Mouse (Mus musculus): Measurements from ENCODE around the gene Cnmd. TPM values are rescaled to one million over a fixed set of nuclear protein-coding genes. Genes with fewer than 3 reads are reported as not detected.

The Cnmd gene
- total and polyA plus RNA-seq, 2 experiments from 2014 or later = 0.98 TPM; not detected in 1

DNA sequence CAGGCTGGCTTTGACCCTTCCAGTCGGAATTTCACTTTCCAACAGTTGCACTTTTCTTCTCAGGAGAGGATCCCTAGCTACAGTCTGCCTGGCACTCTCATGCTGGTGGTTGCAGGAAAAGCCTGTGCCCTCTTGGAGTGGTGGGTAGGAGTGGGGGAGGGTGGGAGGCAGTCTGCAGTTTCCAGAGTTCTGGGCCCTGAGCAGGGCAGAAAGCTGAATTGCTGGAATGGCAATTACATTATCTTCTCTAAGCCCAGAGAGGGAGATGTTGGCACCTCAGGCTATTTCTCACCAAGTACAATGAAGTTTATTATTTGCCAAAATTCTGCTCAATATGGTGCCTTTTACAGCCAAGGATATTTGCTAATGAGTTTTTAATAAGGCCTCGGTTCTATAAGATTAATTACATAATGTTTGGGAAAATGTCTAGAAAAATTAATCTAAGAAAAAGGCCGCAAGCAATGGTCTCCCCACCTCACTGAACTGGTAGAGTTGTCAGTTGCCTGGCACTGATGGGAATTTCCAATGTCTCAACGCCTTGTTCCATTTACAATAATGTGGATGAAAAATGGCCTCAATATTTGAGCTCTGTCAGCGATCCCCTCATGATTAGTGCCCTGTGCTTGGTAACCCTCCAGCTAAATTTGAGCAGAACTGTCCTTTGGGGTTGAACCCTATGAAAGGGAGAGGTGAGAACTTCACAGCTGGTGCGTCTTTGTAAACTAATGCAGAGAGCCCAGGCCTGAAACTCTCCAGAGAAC lies 3.0 kb downstream of the Cnmd start:
- ATAC-seq (ENCODE audit: insufficient read depth, low read depth) (no peak), DNase-seq (ENCODE audit: low spot score) (no peak)
- Histone ChIP-seq H3K4me3 (ENCODE audit: low read depth, low read length) (no peak overlapping the region), H3K9ac (replicated peaks; ENCODE audit: low read depth, low read length) (no peak overlapping the region), H3K27me3 (ENCODE audit: control insufficient read depth, insufficient read depth, low read length) (no peaks in the 10 kb centered on the region), H3K36me3 (replicated peaks; ENCODE audit: control insufficient read depth, insufficient read depth, low read length) (no peaks in the 10 kb centered on the region), H3K27ac (ENCODE audit: low read depth) (peak overlapping the region; percentile 8; the same call in 1 of the 2 replicates), H3K4me1 (ENCODE audit: control insufficient read depth, insufficient read depth) (peaks cover 9% of the 10 kb centered on the region; the same call in 1 of the 2 replicates), H3K9me3 (replicated peaks; ENCODE audit: control insufficient read depth, low read length) (no peaks in the 10 kb centered on the region), H3K4me2 (ENCODE audit: low read depth, low read length) (no peak overlapping the region)
- 81% methylated on average over 6 of the region's 6 CpGs for WGBS
- TF ChIP-seq EP300 (IDR thresholded peaks at IDR 0.05; ENCODE audit: low read depth) = no peak
- TF ChIP-seq CTCF (IDR thresholded peaks at IDR 0.05; ENCODE audit: low read depth) = no peak

DNA sequence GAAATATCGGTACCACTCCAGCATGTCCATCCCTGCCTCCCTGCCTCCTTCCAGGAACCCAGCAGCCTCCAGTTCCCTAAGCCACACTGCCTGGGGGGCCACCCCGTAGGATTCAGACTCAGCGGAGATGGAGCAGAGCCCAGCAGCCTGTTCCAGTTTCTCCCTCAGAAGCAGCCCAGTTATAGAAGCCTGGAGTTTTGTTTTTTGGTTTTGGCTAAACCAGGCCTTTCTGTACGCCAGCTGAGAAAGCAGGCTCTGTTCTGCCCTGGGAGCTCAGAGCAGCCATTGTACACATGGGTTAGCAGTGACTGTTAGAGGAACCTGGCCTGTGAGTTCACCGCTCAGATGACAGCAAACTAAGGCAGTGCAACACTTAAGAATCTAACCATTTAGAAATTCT lies 3.7 kb downstream of the Cnmd start:
- Histone ChIP-seq H3K4me1 (ENCODE audit: control insufficient read depth, insufficient read depth) (peaks cover 9% of the 10 kb centered on the region; the same call in 1 of the 2 replicates), H3K9me3 (replicated peaks; ENCODE audit: control insufficient read depth, low read length) (no peaks in the 10 kb centered on the region), H3K4me2 (ENCODE audit: low read depth, low read length) (no peak overlapping the region), H3K27me3 (ENCODE audit: control insufficient read depth, insufficient read depth, low read length) (no peaks in the 10 kb centered on the region), H3K27ac (ENCODE audit: low read depth) (peak overlapping the region; percentile 8; the same call in 1 of the 2 replicates), H3K36me3 (replicated peaks; ENCODE audit: control insufficient read depth, insufficient read depth, low read length) (no peaks in the 10 kb centered on the region), H3K4me3 (ENCODE audit: low read depth, low read length) (no peak overlapping the region), H3K9ac (replicated peaks; ENCODE audit: low read depth, low read length) (no peak overlapping the region)
- no peak for ATAC-seq (ENCODE audit: insufficient read depth, low read depth)
- DNase-seq (ENCODE audit: low spot score) = no peak
- 71% methylated on average over 5 of the region's 5 CpGs for WGBS
- no peak for TF ChIP-seq EP300 (IDR thresholded peaks at IDR 0.05; ENCODE audit: low read depth)
- TF ChIP-seq CTCF (IDR thresholded peaks at IDR 0.05; ENCODE audit: low read depth) = no peak

DNA sequence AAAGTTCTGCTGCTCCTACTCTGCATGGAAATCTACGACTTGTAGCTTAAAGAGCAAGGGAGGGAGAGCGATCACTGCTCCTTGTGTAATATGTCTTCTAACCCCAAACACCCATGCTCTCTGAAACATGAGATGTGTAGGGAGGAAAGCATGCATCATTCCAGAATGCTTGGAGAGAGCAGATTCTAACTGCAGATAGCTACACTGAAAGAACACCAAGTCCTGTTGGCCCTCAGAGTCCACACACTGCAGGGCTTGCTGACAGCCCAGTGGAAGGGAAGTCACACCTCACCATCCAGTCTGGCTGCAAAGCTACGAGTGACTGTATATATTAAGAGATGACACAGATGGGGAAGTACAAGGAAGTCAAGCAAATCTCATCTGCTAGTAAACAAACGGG lies 9.3 kb downstream of the Cnmd start:
- H3K4me3 ChIP-seq (ENCODE audit: low read depth, low read length) = no peak overlapping the region
- ATAC-seq (ENCODE audit: insufficient read depth, low read depth) (no peak), DNase-seq (ENCODE audit: low spot score) (no peak)
- no peak overlapping the region for H3K27ac ChIP-seq (ENCODE audit: low read depth)
- H3K4me2 ChIP-seq (ENCODE audit: low read depth, low read length) = no peak overlapping the region
- WGBS = 54% methylated on average over 4 of the region's 4 CpGs
- no peak overlapping the region for H3K9ac ChIP-seq (replicated peaks; ENCODE audit: low read depth, low read length)
- H3K9me3 ChIP-seq (replicated peaks; ENCODE audit: control insufficient read depth, low read length) = no peaks in the 10 kb centered on the region
- no peaks in the 10 kb centered on the region for H3K4me1 ChIP-seq (ENCODE audit: control insufficient read depth, insufficient read depth)
- no peaks in the 10 kb centered on the region for H3K27me3 ChIP-seq (ENCODE audit: control insufficient read depth, insufficient read depth, low read length)
- H3K36me3 ChIP-seq (replicated peaks; ENCODE audit: control insufficient read depth, insufficient read depth, low read length) = no peaks in the 10 kb centered on the region
- TF ChIP-seq EP300 (IDR thresholded peaks at IDR 0.05; ENCODE audit: low read depth) = no peak
- TF ChIP-seq CTCF (IDR thresholded peaks at IDR 0.05; ENCODE audit: low read depth) = no peak

DNA sequence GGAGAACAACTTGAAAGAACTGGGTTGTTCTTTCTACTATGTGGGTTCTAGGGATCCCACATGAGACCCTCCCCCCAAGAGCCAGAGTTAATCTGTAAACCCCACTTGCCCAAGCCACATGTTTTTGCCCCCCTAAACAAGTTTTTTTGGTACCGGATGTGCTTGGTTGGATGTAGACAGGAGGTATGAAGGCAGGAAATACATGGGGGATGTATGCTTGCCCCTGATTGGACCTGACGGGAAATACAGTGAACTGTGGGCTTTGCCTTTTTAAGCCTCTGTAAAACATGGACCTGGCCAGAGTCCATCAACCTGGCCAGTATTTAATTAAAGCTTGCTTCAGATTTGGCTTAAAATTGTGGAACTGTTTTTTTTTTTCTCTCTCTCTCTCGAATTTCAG lies 12.3 kb downstream of the Cnmd start:
- no peak for ATAC-seq (ENCODE audit: insufficient read depth, low read depth)
- no peaks in the 10 kb centered on the region for H3K4me1 ChIP-seq (ENCODE audit: control insufficient read depth, insufficient read depth)
- no peak overlapping the region for H3K4me2 ChIP-seq (ENCODE audit: low read depth, low read length)
- DNase-seq (ENCODE audit: low spot score) = no peak
- no peak for TF ChIP-seq EP300 (IDR thresholded peaks at IDR 0.05; ENCODE audit: low read depth)
- no peak for TF ChIP-seq CTCF (IDR thresholded peaks at IDR 0.05; ENCODE audit: low read depth)
- WGBS = 49% methylated on average over 3 of the region's 3 CpGs
- H3K9me3 ChIP-seq (replicated peaks; ENCODE audit: control insufficient read depth, low read length) = no peaks in the 10 kb centered on the region
- no peaks in the 10 kb centered on the region for H3K36me3 ChIP-seq (replicated peaks; ENCODE audit: control insufficient read depth, insufficient read depth, low read length)
- H3K9ac ChIP-seq (replicated peaks; ENCODE audit: low read depth, low read length) = no peak overlapping the region
- H3K27ac ChIP-seq (ENCODE audit: low read depth) = no peak overlapping the region
- no peak overlapping the region for H3K4me3 ChIP-seq (ENCODE audit: low read depth, low read length)
- H3K27me3 ChIP-seq (ENCODE audit: control insufficient read depth, insufficient read depth, low read length) = no peaks in the 10 kb centered on the region

DNA sequence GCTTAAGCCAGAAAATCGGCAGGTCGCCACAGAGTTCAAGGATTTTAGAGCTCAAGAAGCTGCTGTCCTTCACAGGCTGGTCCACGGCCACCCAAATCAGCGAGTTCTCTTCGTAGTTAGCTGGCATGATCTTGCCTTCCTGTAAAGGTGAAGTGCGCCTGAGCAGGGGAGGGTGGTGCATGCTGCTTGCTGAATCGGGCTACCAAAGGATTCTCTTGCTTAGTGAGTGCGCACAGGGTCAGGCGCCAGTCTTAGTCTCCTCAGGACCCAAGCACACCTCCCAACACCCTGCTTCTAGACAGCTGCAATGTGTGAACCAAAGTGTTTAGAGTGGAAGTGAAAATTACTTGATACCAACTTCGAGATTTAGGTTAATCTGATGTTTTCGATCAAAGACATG lies 16.6 kb downstream of the Cnmd start:
- Histone ChIP-seq H3K36me3 (replicated peaks; ENCODE audit: control insufficient read depth, insufficient read depth, low read length) (no peaks in the 10 kb centered on the region), H3K9me3 (replicated peaks; ENCODE audit: control insufficient read depth, low read length) (no peaks in the 10 kb centered on the region), H3K27me3 (ENCODE audit: control insufficient read depth, insufficient read depth, low read length) (no peaks in the 10 kb centered on the region), H3K4me2 (ENCODE audit: low read depth, low read length) (peak overlapping the region; percentile 25), H3K27ac (ENCODE audit: low read depth) (no peak overlapping the region), H3K9ac (replicated peaks; ENCODE audit: low read depth, low read length) (no peak overlapping the region), H3K4me3 (ENCODE audit: low read depth, low read length) (no peak overlapping the region), H3K4me1 (ENCODE audit: control insufficient read depth, insufficient read depth) (no peaks in the 10 kb centered on the region)
- TF ChIP-seq CTCF (IDR thresholded peaks at IDR 0.05; ENCODE audit: low read depth) (no peak), EP300 (IDR thresholded peaks at IDR 0.05; ENCODE audit: low read depth) (no peak)
- ATAC-seq (ENCODE audit: insufficient read depth, low read depth) (no peak), DNase-seq (ENCODE audit: low spot score) (no peak)
- 11% methylated on average over 11 of the region's 11 CpGs for WGBS

DNA sequence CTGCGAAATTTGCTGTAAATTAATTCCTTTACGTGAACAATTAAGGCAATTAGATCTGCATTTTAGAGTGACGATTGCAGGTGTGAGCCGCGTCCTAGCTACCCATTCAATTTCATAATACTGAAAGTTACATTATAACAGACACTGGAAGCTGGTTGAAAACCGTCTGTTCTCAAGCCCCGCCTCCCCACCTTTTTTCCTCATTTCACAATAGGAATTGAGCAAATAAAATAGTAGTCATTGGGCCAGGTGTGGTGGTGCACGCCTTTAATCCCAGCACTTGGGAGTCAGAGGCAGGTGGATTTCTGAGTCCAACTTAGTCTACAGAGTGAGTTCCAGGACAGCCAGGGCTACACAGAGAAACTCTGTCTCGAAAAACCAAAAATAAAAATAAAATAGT lies 19.9 kb downstream of the Cnmd start:
- Histone ChIP-seq H3K27me3 (ENCODE audit: control insufficient read depth, insufficient read depth, low read length) (no peaks in the 10 kb centered on the region), H3K4me2 (ENCODE audit: low read depth, low read length) (no peak overlapping the region), H3K4me1 (ENCODE audit: control insufficient read depth, insufficient read depth) (no peaks in the 10 kb centered on the region), H3K27ac (ENCODE audit: low read depth) (no peak overlapping the region), H3K36me3 (replicated peaks; ENCODE audit: control insufficient read depth, insufficient read depth, low read length) (no peaks in the 10 kb centered on the region), H3K9me3 (replicated peaks; ENCODE audit: control insufficient read depth, low read length) (no peaks in the 10 kb centered on the region), H3K4me3 (ENCODE audit: low read depth, low read length) (no peak overlapping the region), H3K9ac (replicated peaks; ENCODE audit: low read depth, low read length) (no peak overlapping the region)
- TF ChIP-seq EP300 (IDR thresholded peaks at IDR 0.05; ENCODE audit: low read depth) (no peak), CTCF (IDR thresholded peaks at IDR 0.05; ENCODE audit: low read depth) (no peak)
- WGBS = 73% methylated on average over 9 of the region's 9 CpGs
- no peak for ATAC-seq (ENCODE audit: insufficient read depth, low read depth)
- DNase-seq (ENCODE audit: low spot score) = no peak
